Mouse (Mus musculus): ENCODE measurements around the gene Runx2.

Gene Runx2

DNA sequence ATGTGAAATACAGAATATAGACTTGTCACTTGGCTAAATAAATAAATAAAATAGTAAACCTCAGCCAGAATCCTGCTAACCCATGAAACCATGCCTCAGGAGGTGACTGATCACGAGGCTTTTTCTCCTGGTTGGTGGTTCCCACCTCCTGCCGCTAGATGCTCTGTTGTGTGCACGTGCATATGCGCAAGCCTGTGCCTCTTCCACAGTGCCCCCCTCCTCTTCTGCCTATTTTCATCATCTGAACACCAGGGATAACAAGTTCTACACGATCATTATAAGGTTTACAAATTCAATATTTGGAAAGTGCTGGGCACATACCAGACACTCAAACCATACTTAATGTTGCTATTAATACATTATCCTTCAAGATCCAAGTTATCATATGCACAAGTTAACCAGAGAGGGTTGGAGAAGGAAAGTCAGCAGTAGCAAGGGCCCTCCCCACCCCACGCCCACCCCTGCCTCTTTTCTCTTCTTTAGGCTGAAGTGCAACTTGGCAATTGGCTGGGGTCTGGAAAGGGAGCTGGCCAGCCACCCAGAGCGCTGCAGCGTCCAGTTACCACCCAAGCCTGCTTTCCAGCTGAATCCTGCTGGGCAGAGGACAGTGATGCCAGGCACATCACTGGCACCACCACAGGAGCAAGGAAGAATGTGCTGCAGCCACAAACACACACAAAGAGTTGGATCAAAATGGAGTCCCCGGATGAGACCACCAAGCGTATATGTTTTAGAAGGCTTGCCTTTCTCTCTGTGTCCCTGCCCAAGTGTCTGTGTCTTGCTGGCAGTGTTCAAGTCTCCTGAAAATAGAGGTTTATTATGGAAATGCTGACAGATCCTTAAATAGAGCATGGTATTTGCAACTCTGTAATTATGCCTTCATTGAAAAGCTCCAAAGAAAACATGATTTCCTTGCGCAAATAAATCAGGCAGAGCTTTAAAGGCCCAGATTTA lies 294.2 kb downstream of the Runx2 start:
- no peak for DNase-seq

DNA sequence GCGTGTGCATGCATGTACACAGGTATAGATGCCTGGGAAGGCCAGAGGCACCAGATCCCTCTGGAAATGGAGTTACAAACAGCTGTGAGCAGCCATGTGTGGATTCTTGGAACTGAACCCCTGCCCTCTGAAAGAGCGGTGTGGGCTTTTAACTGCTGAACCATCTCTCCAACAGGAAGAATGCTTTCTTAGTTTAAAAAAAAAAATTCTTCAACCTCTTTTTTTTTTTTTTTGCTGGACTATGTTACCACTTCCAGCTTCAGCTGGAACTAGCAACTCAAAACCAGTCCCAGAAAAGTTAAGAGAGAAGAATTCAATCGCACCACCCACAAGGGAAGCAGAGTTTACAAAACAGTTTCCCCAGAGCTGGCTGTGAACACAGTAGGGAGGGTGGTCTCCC lies 295.2 kb downstream of the Runx2 start:
- peak; percentile 22 for DNase-seq

DNA sequence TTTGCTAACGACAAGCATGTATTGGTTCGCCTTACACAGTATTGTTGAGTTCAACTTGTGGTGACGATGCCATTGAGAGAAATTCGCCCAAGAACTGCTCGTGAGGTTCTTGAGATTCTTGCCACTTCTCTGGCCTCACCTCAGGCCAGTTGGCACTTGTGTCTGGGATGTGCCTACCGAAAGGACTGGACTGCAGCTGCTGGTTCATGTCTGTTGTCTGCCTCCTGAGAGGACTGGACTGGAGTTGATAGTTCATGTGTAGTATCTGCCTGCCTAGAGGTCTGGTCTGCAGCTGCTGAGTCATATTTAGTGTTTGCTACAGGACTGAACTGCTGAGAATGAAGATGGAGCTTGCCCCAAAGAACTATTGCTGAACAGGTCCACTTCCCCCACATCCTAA lies 296.4 kb downstream of the Runx2 start:
- DNase-seq = no peak

DNA sequence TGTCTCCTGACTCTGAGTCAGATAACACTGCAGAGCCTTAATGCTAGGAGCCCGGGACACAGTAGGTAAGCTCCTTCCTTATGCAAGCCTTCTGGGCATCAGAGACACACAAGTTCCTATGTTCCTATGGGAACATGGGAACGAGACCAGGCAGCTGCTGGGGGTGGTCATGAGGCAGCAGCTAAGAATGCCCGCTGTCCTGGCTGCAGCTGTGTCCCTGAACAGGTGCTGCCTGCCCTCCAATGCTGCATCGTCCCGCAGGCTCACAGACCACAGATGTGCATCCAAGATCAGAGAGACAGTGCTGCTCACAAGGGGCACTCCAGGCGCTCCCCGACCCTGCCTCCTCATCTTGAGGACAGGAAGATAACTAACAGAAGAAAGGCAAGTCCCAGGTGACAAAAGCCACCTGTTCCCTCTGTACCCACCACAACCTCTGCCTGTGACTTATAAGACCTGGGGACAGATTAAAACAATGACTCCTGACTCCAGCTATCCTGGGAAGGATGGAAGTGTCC lies 306.3 kb downstream of the Runx2 start:
- DNase-seq = no peak

DNA sequence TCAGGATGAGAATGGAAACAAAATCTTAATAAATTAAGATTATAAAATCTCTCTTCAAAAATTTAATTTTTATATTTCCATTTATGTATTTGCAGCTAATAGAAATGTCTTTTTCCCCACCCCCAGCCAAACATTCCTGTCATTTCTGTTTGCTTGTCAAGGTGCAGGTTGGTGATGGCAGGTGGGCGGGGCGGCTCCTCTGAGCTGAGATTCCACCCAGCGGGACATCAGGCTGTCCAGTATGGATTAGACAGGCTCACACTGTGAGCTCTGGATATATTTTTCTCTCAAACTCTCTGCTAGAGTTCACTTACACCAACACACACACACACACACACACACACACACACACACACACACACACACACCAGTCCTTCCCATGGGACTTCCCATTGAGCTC lies 306.9 kb downstream of the Runx2 start:
- no peak for DNase-seq

DNA sequence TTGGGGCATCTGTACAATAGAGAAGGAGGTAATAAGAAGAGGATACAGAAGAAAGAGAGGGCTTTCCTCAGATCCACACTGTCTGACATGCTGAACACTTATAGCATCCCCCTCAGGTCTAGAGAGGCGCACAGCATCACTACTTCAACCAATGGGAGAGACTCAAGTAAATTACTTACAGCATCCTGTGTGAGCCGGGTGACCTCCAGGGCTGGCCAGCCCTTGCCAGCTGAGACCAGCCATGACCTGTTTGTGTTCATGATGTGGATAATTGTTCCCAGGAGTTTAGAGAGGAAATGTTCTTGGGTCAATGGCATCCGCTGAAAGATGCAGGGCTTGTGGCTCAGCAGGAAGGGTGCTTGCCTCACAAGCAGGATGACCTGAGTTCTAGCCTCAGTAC lies 308.1 kb downstream of the Runx2 start:
- DNase-seq = no peak

DNA sequence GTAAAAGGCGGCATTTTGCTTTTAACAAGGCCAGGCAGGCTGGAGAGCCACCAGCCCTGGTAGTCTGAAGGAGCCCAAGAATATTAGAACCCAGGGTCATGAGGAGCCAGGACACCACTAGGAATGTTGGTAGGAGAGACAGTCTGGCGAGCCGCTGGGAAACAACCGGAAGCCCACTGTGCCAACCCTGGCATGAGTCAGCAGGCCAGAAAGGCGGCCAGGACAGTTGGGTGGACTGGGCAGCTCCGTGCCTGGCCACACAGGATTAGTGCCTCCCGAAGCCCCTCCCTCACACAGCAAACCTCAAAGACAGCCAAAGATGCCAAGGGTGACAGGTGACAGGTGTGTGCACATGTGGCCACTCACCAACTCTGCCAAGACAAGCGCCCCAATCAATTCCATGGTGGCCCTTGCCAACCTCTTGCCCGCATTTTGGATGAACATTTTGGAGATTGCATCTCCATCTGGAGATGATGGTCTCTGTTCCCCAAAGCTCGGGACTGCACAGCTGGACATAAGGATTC lies 309.7 kb downstream of the Runx2 start:
- no peak for DNase-seq

DNA sequence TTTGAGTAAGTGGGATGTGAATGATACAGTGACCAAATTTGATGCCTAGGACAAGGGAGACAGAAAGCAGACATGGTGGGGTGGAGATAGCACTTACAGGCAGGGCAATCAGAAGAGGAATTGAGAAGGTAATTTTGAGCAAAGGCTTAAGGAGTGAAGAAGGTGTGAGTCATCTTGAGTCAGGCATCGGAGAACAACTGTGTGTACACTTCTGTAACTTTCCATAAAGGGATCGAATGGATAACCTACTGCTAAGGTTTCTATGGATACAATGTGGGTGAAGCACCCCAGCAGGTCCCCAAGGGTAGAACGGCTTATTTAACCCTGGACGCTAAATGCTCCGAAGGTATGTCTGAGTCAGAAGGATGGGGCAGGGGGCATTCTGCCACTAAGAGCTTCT lies 312.4 kb downstream of the Runx2 start:
- DNase-seq = no peak

DNA sequence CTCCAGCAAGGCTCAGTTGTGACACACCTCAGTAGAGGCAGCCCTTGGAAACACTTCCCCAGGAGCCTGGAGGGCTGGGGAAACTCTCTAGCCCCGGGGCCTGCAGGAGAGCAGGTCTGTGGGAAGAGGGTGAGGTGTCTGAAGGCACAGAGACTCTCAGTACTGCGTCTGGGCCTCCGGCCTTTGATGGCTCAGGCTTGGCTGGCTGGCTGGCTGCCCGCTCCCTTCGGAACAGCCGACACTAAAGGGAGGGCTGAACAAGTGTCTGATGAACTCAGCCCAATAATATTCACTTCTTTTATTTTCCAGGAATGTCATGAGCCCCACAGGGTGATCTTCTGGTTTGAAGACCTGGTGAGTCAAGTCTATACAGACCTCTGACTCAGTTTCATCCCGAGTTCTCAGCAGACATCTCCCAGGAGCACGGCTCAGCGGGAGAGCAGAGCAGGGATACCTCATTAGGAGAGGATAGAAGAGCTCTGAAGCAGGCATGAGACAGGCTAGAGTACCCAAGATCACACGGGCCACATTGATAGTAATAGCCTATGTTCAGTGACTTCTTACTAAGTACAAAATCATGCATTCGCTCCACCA lies 314.2 kb downstream of the Runx2 start:
- DNase-seq = no peak

DNA sequence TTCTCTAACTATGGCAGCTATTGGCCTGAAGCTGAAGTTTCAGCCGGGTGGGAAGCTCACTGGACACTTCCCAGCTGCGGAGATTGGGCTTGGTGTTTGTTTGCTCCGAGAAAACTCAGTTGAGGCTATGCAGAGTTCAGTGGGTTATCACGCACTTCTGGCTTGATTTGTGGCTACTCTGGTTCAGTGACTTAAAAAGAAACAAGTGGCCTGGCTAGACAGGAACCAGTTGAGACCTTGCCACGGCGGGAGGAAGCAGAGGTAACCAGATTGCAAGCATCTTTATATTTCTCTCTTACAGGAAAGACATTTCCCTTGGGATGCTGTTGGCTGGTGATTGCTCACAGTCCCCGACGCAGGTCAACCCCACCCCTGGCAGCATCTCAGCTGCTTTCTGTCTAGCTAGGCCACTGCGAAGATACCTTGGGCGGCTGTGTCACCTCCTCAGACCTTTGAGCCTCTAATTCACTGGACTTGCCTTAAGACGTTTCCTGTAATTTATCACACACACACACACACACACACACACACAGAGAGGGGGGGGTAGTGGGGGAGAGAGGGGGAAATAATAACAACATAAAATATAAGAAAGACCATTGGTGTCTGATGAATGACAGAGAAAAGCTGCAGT lies 324.3 kb downstream of the Runx2 start:
- peak; percentile 34 for DNase-seq

DNA sequence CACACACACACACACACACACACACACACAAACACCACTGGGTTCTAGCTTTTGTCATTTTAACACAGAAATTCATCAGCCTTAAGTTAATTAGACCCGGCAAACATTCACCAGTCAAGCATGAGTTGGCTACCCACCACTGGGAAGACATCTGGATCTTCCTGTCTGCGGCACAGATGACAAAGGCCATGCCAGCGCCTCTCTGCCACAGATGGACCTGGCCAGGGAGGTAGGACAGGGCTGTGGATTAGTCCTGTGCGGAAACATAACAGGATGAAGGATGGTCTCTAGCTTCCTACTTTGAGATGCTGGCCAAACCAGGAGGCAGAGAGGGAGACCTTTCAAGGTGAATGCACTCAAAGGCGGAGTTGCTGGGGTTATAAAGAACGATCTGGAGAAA lies 325.3 kb downstream of the Runx2 start:
- no peak for DNase-seq

DNA sequence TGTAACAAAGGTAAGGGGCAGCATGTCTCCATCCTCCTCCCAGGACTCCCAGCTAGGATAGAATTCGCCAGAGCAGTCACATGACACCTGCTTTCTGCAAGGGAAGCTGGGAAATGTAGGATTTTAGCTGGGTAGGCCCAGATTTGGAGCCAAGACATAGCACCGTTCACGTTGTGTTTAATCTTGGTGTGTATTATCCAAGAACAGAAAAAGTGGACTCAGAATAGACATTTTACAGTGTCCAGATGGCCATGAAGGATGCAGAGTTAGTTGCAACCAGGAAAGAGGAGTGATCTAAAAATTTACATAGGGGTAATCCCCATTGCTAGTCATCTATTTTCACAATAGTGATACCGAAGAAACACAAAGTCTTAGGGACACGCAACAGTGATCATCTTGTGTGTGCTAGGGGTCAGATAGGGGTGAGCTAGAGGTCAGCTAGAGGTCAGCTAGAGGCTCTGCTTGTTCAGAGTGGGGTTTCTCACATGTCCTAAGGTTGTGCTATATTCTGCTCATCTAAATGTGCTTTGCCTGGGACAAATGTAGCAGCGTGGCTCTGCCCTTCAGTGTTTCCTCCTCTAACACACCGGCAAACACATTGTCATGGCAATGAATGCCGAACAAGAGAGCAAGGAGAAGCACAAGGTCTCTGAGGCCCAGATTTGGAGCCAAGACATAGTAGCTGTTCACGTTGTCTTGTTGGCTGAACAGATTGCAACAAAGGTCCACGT lies 326.9 kb downstream of the Runx2 start:
- DNase-seq = no peak

DNA sequence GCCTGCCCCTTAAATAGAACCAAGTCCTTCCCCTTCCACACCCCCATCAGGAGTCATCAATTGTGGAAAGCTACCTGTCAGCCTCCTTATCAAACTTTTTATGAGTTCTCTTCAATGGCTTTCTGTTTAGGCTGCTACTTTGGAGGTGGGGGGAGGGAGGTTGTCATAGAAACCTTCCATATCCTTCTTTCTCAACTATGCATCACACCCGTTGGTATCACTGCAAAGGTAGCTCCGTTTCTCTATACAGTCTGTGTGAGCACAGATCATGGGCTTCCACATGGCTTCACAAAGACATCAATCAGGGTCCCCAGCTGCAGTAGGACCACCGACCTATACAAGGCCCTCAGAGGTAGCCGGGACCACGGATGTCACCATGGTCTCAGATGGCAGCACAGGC lies 329.3 kb downstream of the Runx2 start:
- DNase-seq = no peak

DNA sequence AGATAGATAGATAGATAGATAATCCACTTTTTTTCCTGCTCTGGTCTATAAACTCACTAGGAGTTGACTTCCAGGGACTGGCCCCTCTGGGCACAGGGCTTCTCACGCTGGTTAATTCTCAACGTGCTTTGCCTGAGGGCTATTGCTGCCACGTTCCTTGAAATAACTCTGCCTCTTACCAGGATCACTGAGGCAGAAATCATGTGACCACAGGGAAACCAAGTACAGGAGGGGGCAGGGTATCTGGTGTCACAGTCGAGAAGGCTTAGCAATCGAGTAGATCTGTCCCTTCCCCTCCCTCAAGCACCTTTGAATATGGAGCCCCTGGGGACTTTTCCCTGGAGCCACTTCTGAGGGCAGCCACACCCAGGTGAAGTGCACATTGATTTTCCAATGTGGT lies 334.7 kb downstream of the Runx2 start:
- no peak for DNase-seq

DNA sequence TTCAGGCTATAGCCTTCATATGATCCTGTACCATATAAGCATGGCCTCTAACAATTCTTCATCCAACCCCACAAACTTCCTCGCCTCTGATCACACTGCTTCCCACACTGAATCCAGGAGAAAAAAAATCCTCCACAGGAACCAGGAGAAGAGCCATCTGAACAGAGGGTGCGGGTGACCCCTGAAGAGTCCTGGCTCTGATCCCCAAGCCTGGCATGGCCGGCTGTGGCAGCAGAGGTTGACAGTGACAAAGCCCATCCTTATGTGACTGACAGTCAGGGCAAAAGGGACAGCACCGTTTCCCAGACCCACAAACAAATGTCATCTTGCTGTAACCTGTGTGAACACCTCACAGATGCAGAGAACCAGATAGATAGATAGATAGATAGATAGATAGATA lies 335.1 kb downstream of the Runx2 start:
- DNase-seq = no peak

DNA sequence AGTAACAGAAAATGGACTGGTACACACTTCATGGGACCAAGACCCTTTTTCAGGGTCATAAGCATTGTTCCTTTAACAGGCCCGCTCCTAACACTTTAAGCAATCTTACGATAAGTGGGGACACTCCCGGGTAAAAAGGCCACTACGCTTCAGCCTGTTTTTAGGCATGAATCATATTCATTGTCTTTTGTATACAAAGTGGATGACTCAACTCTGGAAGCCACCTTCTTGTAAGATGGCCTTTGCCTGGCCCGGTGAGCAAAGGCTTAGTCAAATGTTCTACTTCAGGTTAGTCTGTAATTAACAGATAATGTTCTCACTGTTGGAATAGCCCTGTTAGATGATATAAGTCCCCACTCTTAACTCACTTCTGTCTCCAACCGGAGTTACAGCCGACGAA lies 338.7 kb downstream of the Runx2 start:
- no peak for DNase-seq

DNA sequence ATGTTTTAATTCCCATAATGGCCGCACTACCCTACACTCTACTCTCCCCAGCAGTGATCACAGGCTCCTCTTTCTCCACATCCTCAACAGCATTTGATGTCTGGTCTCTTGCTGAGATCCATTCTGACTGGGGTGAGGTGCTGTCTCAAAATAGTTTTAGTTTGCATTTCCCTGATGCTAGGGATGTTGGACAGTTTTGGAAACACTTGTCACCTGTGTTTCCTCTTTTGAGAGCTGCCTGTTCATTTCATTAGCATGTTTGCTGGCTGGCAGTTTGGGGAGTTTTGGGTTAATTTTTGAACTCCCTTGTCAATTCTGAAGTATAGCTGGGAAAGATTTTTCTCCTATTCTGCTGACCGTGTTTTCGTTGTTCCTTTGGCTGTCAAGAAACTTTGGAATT lies 340.3 kb downstream of the Runx2 start:
- no peak for DNase-seq

DNA sequence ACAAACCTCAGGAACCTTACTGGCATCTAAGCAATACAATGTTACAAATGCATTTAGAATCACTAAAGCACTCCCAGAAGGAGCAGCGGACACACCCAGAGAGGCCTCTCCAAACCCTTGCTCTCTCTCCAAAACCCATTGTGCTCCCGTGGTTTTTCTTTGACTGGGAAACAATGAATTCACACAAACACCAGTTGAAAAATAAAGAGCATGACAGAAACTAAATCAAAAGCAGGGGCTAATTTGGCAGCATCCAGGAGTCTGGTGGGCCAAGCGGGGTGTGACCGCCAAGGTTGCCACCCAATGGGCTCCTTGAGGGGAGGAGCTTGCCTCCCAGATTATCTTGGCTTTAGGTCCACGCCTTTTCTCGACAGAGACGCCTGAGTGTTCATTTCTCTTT lies 341.9 kb downstream of the Runx2 start:
- DNase-seq = no peak

DNA sequence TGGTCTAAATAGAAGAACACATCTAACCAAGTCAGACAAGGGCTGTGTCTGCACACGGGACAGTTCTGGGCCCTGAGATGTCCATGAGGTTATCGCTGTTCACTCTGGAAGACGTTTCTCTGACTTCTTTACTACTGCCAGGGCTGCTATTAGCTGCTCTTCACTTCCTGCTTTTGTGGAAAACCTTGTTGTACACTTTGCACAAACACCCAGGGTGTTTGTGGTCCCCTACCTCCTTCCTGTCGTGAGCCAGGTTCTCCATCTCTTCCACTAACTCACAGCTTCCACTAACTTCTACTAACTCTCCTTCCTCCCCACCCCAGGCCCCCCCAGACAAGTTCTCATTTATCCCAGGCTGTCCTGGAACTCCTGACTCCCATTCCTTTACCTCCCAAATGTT lies 350.9 kb downstream of the Runx2 start:
- no peak for DNase-seq

DNA sequence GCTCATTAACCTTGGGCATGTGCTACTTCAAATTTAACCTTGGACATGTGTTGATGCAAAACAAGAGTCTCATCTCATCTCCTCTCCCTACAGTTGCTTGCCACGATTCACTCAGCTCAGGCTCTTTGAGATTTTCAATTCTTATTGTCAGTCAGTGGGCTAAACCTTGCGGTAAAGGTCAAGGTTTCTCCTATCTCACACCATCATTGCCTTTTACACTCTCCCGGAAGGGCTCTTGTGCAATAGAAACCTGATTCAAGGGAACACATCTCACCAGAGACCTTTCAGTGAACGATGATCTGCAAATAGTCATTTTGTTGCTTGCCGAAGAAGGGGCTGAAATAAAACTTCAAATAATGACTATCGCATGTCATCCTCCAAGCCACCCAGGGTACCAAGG lies 354.4 kb downstream of the Runx2 start:
- DNase-seq = no peak

DNA sequence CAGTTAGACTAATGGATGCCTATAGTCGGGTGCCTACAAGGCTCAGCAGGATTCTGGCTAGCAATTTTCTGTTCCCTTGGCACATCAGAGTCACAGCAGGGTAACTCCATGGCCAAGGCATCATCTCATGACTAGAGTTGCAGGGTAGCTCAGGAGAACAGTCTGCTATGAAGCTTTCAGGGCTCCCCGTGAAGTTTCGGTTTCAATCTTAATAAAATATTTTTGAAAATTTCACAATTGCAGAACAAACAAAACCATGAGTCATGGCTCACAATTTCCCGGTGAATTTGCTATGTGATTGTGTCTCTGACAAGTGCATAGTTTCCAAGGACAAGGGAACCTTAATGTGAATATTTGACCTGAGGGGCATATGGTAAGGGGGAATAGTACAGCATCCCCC lies 355.6 kb downstream of the Runx2 start:
- no peak for DNase-seq

DNA sequence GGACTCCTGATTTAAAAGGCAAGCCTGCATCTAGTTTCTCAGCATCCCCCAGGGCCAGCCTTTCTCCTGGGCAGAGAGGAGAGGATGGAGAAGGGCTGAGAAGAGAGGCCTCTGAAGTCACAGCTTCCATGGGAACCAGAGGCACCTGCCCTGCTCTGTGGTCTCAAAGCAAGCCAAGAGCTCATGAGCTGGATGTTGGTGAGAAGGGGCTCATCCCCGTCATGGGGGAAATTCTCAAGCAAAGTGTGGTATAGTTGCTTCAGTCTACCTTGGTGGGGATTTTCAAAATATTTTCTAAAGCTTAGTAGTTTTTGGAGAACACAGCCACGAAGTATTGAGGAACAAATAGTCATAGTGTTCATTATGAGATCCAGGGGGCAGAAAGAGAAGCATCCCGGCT lies 357.9 kb downstream of the Runx2 start:
- DNase-seq = no peak
